Mouse (Mus musculus): Measurements from ENCODE around the gene Bloc1s4. TPM values are rescaled to one million over a fixed set of nuclear protein-coding genes. Genes with fewer than 3 reads are reported as not detected.

Bloc1s4 gene
- polyA plus RNA-seq, 1 experiment from 2014 or later: 16.3 TPM

- no peak for ATAC-seq (ENCODE audit: insufficient read depth)
- H3K4me1 ChIP-seq (replicated peaks): peaks cover 83% of the 10 kb centered on the region
- H3K4me2 ChIP-seq: no peak overlapping the region
- peaks cover 10% of the 10 kb centered on the region; the same call in 1 of the 2 replicates for H3K27me3 ChIP-seq
- no peak overlapping the region for H3K4me3 ChIP-seq (replicated peaks)
- no peaks in the 10 kb centered on the region for H3K9me3 ChIP-seq (replicated peaks)
- no peak overlapping the region; the same call in 1 of the 2 replicates for H3K27ac ChIP-seq (replicated peaks)
- 63% methylated on average over 7 of the region's 7 CpGs for WGBS (ENCODE audit: insufficient replicate concordance)
- H3K36me3 ChIP-seq (replicated peaks): no peaks in the 10 kb centered on the region
- H3K9ac ChIP-seq: no peak overlapping the region
These were observed 20.7 kb downstream of the Bloc1s4 start for GRCm38 (mm10) chr5:36727776-36728175.

GRCm38 (mm10) chr5:36727136-36727535 lies 21.3 kb downstream of the Bloc1s4 start:
- Histone ChIP-seq H3K27me3 (peaks cover 10% of the 10 kb centered on the region; the same call in 1 of the 2 replicates), H3K9ac (0 out of 2 replicates have a peak overlapping the region, but pooled peaks have one; percentile 11), H3K4me3 (replicated peaks) (no peak overlapping the region), H3K9me3 (replicated peaks) (no peaks in the 10 kb centered on the region), H3K36me3 (replicated peaks) (no peaks in the 10 kb centered on the region), H3K4me2 (no peak overlapping the region), H3K27ac (replicated peaks) (peak overlapping the region; percentile 38), H3K4me1 (replicated peaks) (peaks cover 83% of the 10 kb centered on the region)
- 39% methylated on average over 2 of the region's 2 CpGs for WGBS (ENCODE audit: insufficient replicate concordance)
- no peak for ATAC-seq (ENCODE audit: insufficient read depth)

DNA sequence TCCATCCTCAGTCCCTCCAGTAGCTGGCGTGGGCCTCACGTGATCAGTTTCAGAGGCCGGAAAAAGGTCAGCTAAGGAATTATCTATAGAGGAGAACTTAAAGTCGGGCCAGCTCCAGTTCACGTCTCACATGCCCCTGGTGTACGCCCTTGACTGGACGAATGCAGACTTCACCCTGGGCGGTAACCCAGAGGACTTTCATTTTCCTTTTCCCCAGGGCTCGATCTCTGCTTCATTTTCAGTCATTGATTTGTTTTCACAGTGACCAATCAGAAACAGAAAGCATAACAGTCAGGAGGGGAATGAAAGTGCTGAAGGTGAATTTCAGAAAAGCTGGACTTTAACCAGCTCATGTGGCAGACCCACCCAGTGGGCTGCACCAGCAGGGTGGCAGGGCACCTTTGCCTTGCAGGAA lies 22.1 kb downstream of the Bloc1s4 start:
- Histone ChIP-seq H3K4me2 (peak overlapping the region; percentile 36), H3K9ac (no peak overlapping the region), H3K27ac (replicated peaks) (peak overlapping the region; percentile 76), H3K36me3 (replicated peaks) (no peaks in the 10 kb centered on the region), H3K27me3 (peaks cover 10% of the 10 kb centered on the region; the same call in 1 of the 2 replicates), H3K9me3 (replicated peaks) (no peaks in the 10 kb centered on the region), H3K4me1 (replicated peaks) (peaks cover 83% of the 10 kb centered on the region), H3K4me3 (replicated peaks) (0 out of 2 replicates have a peak overlapping the region, but pooled peaks have one; percentile 5)
- 59% methylated on average over 9 of the region's 9 CpGs for WGBS (ENCODE audit: insufficient replicate concordance)
- ATAC-seq (ENCODE audit: insufficient read depth): peak; percentile 23; the same call in 1 of the 2 replicates

GRCm38 (mm10) chr5:36725861-36726260 lies 22.6 kb downstream of the Bloc1s4 start:
- Histone ChIP-seq H3K9me3 (replicated peaks) (no peaks in the 10 kb centered on the region), H3K27me3 (peaks cover 10% of the 10 kb centered on the region; the same call in 1 of the 2 replicates), H3K9ac (no peak overlapping the region), H3K4me3 (replicated peaks) (0 out of 2 replicates have a peak overlapping the region, but pooled peaks have one; percentile 5), H3K4me1 (replicated peaks) (peaks cover 83% of the 10 kb centered on the region), H3K4me2 (peak overlapping the region; percentile 36), H3K27ac (replicated peaks) (peak overlapping the region; percentile 76), H3K36me3 (replicated peaks) (no peaks in the 10 kb centered on the region)
- ATAC-seq (ENCODE audit: insufficient read depth): no peak
- 69% methylated on average over 12 of the region's 12 CpGs for whole genome bisulfite sequencing (ENCODE audit: insufficient replicate concordance)

DNA sequence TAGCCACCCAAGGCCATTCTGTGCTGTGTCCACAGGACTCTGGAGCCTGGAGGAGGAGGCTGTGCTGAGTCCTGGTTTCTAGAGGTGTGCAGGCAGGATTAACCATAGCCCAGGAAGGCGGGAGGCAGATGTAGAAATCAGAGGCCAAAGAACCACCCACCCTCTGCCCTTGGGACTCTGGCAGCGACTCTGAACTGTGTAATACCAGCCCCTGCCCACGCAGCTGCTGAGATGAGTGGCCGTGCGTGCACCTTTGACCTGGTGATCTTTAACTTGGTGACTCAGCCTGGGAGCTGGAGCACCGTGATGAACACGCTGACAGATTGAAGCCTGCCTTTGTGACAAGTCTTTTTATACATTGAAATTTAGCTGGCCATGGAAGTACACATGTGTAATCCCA lies 24.2 kb downstream of the Bloc1s4 start:
- Histone ChIP-seq H3K9me3 (replicated peaks) (no peaks in the 10 kb centered on the region), H3K36me3 (replicated peaks) (no peaks in the 10 kb centered on the region), H3K27ac (replicated peaks) (peak overlapping the region; percentile 99), H3K4me2 (no peak overlapping the region), H3K4me3 (replicated peaks) (no peak overlapping the region), H3K27me3 (peaks cover 10% of the 10 kb centered on the region; the same call in 1 of the 2 replicates), H3K9ac (no peak overlapping the region), H3K4me1 (replicated peaks) (peaks cover 85% of the 10 kb centered on the region)
- peak; percentile 16 for ATAC-seq (ENCODE audit: insufficient read depth)
- 76% methylated on average over 7 of the region's 7 CpGs for WGBS (ENCODE audit: insufficient replicate concordance)

GRCm38 (mm10) chr5:36723356-36723755 lies 25.1 kb downstream of the Bloc1s4 start:
- Histone ChIP-seq H3K4me1 (replicated peaks) (peaks cover 85% of the 10 kb centered on the region), H3K4me2 (peak overlapping the region; percentile 72), H3K9me3 (replicated peaks) (no peaks in the 10 kb centered on the region), H3K27ac (replicated peaks) (peak overlapping the region; percentile 99), H3K27me3 (peaks cover 13% of the 10 kb centered on the region; the same call in 1 of the 2 replicates), H3K9ac (no peak overlapping the region), H3K4me3 (replicated peaks) (no peak overlapping the region), H3K36me3 (replicated peaks) (no peaks in the 10 kb centered on the region)
- 83% methylated on average over 9 of the region's 9 CpGs for WGBS (ENCODE audit: insufficient replicate concordance)
- no peak for ATAC-seq (ENCODE audit: insufficient read depth)

- Histone ChIP-seq H3K9ac (peak overlapping the region; percentile 30), H3K4me3 (replicated peaks) (0 out of 2 replicates have a peak overlapping the region, but pooled peaks have one; percentile 0), H3K4me2 (peak overlapping the region; percentile 72), H3K36me3 (replicated peaks) (no peaks in the 10 kb centered on the region), H3K9me3 (replicated peaks) (no peaks in the 10 kb centered on the region), H3K27ac (replicated peaks) (peak overlapping the region; percentile 99), H3K4me1 (replicated peaks) (peaks cover 86% of the 10 kb centered on the region), H3K27me3 (peaks cover 16% of the 10 kb centered on the region)
- no peak for ATAC-seq (ENCODE audit: insufficient read depth)
- WGBS (ENCODE audit: insufficient replicate concordance): 27% methylated on average over 6 of the region's 6 CpGs
These were observed 26.0 kb downstream of the Bloc1s4 start for GRCm38 (mm10) chr5:36722415-36722856.

GRCm38 (mm10) chr5:36720710-36721375 lies 27.6 kb downstream of the Bloc1s4 start:
- 12% methylated on average over 5 of the region's 5 CpGs for WGBS (ENCODE audit: insufficient replicate concordance)
- peak overlapping the region; percentile 99 for H3K27ac ChIP-seq (replicated peaks)
- H3K36me3 ChIP-seq (replicated peaks): no peaks in the 10 kb centered on the region

GRCm38 (mm10) chr5:36720219-36720618 lies 28.2 kb downstream of the Bloc1s4 start:
- H3K9me3 ChIP-seq (replicated peaks): no peaks in the 10 kb centered on the region
- H3K9ac ChIP-seq: peak overlapping the region; percentile 40
- peak overlapping the region; percentile 99 for H3K27ac ChIP-seq (replicated peaks)
- peak overlapping the region; percentile 38 for H3K4me3 ChIP-seq (replicated peaks)
- H3K4me1 ChIP-seq (replicated peaks): peaks cover 87% of the 10 kb centered on the region
- 52% methylated on average over 5 of the region's 5 CpGs for WGBS (ENCODE audit: insufficient replicate concordance)
- H3K4me2 ChIP-seq: peak overlapping the region; percentile 72
- H3K27me3 ChIP-seq: peaks cover 24% of the 10 kb centered on the region
- ATAC-seq (ENCODE audit: insufficient read depth): peak; percentile 45
- no peaks in the 10 kb centered on the region for H3K36me3 ChIP-seq (replicated peaks)

More at GRCm38 (mm10) chr5:36720710-36721375, 27.6 kb downstream of the Bloc1s4 start:
- Histone ChIP-seq H3K4me3 (replicated peaks) (peak overlapping the region; percentile 38), H3K4me2 (peak overlapping the region; percentile 72), H3K27me3 (peaks cover 24% of the 10 kb centered on the region), H3K9ac (peak overlapping the region; percentile 52), H3K4me1 (replicated peaks) (peaks cover 84% of the 10 kb centered on the region), H3K9me3 (replicated peaks) (no peaks in the 10 kb centered on the region)
- peak; percentile 91 for ATAC-seq (ENCODE audit: insufficient read depth)

- H3K27ac ChIP-seq (replicated peaks): peak overlapping the region; percentile 99
- peaks cover 93% of the 10 kb centered on the region for H3K4me1 ChIP-seq (replicated peaks)
- H3K4me3 ChIP-seq (replicated peaks): no peak overlapping the region
- no peaks in the 10 kb centered on the region for H3K9me3 ChIP-seq (replicated peaks)
- peaks cover 24% of the 10 kb centered on the region for H3K27me3 ChIP-seq
- H3K36me3 ChIP-seq (replicated peaks): no peaks in the 10 kb centered on the region
- 79% methylated on average over 3 of the region's 3 CpGs for WGBS (ENCODE audit: insufficient replicate concordance)
- peak overlapping the region; percentile 72 for H3K4me2 ChIP-seq
- ATAC-seq (ENCODE audit: insufficient read depth): no peak
- peak overlapping the region; percentile 40; the same call in 1 of the 2 replicates for H3K9ac ChIP-seq
These were observed 28.8 kb downstream of the Bloc1s4 start for GRCm38 (mm10) chr5:36719601-36720000.

DNA sequence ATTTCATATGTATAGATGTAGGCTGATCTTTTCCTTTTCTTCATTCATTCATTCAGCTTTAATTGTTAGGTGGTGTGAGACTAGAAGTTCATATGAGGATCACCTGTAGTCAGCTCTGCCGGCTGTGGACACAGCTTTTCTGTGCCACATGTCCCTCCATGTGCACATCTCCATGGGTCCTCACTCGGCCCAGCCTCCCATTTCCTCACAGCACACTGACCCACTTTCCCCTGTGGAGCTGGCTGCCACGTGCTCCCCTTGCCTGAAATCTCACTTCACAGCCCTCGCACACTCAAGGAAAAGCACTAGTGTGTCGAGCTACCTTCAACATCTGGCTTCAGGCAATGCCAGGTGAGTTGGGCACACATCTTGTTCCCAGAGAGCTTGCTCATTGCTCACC lies 29.3 kb downstream of the Bloc1s4 start:
- Histone ChIP-seq H3K27me3 (peaks cover 24% of the 10 kb centered on the region), H3K4me1 (replicated peaks) (peaks cover 93% of the 10 kb centered on the region), H3K36me3 (replicated peaks) (no peaks in the 10 kb centered on the region), H3K9ac (peak overlapping the region; percentile 40; the same call in 1 of the 2 replicates), H3K27ac (replicated peaks) (peak overlapping the region; percentile 99), H3K9me3 (replicated peaks) (no peaks in the 10 kb centered on the region), H3K4me3 (replicated peaks) (no peak overlapping the region), H3K4me2 (peak overlapping the region; percentile 72)
- WGBS (ENCODE audit: insufficient replicate concordance): 73% methylated on average over 5 of the region's 5 CpGs
- ATAC-seq (ENCODE audit: insufficient read depth): no peak

Measured in liver, embryonic 15.5 days (tissue).